Mouse (Mus musculus) cortical plate, adult 2 months (tissue): Measurements from ENCODE around the gene Fhad1. TPM values are rescaled to one million over a fixed set of nuclear protein-coding genes. Genes with fewer than 3 reads are reported as not detected.

Experiments
- H3K27ac ChIP-seq: fragments of 200-500 bp; 2 replicates; pipeline ENCODE4 v1.5.1; 2012; ENCODE audit warnings: low read length, control low read depth, inconsistent platforms; ENCODE audit not compliant: insufficient read depth
- H3K4me1 ChIP-seq: fragments of 200-500 bp; 2 replicates; pipeline ENCODE4 v1.6.1; 2011; ENCODE audit warnings: low read length; ENCODE audit not compliant: control insufficient read depth, insufficient read depth
- H3K4me3 ChIP-seq: fragments of 200-500 bp; 2 replicates; pipeline ENCODE4 v1.5.1; 2011; ENCODE audit warnings: mild to moderate bottlenecking, low read length, control low read depth; ENCODE audit not compliant: insufficient read depth
- CTCF ChIP-seq: fragments of 200-500 bp; IDR thresholded peaks from 2 replicates; pipeline ENCODE4 v1.5.1; 2011; ENCODE audit warnings: mild to moderate bottlenecking, control low read depth, low read length; ENCODE audit not compliant: insufficient read depth; ENCODE audit errors: extremely low read depth
- POLR2A ChIP-seq: fragments of 200-500 bp; IDR thresholded peaks from 2 replicates; pipeline ENCODE4 v1.6.1; 2011; ENCODE audit warnings: mild to moderate bottlenecking, low read length, control low read depth; ENCODE audit not compliant: insufficient read depth; ENCODE audit errors: extremely low read depth
- polyA plus RNA-seq: library from polyadenylated mRNA; depleted of rRNA; stranded (reverse); fragments of >200 nt; gene quantifications from 2 replicates; pipeline ENCODE4 v1.2.3, GENCODE M21; 2012

Fhad1 gene
- polyA plus RNA-seq, 1 experiment: 8.2 TPM

DNA sequence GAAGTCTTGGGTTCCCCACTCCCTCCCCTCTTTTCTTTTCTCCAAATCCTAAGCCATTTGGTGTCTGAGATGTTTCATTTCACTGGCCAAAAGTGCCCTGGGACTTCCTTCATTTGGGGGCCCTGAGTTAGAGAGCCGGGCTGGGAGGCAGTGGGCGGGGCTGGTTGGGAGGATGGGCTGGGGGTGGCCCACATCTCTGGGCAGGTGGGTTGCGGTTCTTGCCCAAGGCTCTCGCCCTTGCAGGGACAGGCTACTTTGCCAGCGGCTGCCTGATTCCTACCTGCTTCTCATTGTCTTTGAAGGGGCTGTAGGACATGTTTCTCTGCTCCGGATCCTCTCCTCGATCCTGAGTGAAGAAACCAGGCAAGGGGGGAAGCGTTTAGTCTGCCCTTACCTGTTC is 116.0 kb downstream of the Fhad1 start:
- Histone ChIP-seq H3K4me1 (no peaks in the 10 kb centered on the region; the same call in 1 of the 2 replicates), H3K27ac (no peak overlapping the region), H3K4me3 (no peak overlapping the region)
- TF ChIP-seq CTCF: no peak
- TF ChIP-seq POLR2A: no peak

DNA sequence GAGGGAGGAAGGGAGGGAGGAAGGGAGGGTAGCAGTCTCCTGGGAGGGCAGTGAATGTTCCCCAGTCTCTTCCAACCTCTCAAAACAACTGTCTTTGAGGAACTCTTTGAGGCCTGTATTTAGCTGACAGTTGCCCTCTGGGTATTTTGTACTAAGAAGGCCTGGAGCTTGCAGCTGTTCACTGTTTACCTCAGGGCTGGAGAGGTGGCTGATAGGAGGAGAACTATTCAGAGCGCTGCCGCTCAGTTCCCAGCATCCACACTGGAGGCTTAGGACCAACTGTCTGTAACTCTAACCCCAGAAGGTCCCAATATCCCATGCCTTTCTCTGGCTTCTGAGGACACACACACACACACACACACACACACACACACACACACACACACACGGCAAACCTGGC is 117.0 kb downstream of the Fhad1 start:
- Histone ChIP-seq H3K4me1 (no peaks in the 10 kb centered on the region; the same call in 1 of the 2 replicates), H3K4me3 (no peak overlapping the region), H3K27ac (peak overlapping the region; percentile 46; the same call in 1 of the 2 replicates)
- TF ChIP-seq POLR2A (no peak), CTCF (no peak)

DNA sequence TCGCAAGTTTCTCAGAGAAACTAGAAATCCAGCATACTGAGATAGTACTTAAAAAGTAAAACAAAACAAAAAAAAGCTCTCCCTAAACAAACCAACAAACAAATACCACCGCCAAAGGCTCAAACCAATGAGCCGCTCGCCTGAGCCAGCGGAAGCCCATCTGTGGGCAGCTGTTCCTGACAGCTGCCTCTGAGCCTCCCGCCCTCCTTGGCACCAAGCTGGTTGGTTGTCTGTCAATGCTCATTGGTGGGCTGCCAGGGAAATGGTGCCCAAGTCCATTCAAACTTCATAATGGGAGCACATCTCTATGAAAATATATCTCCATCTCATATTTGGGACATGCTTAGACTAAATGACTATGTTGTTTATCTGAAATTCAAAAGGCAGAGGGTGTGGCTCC is 117.7 kb downstream of the Fhad1 start:
- Histone ChIP-seq H3K27ac (no peak overlapping the region), H3K4me1 (no peaks in the 10 kb centered on the region; the same call in 1 of the 2 replicates), H3K4me3 (no peak overlapping the region)
- TF ChIP-seq POLR2A (no peak), CTCF (no peak)

DNA sequence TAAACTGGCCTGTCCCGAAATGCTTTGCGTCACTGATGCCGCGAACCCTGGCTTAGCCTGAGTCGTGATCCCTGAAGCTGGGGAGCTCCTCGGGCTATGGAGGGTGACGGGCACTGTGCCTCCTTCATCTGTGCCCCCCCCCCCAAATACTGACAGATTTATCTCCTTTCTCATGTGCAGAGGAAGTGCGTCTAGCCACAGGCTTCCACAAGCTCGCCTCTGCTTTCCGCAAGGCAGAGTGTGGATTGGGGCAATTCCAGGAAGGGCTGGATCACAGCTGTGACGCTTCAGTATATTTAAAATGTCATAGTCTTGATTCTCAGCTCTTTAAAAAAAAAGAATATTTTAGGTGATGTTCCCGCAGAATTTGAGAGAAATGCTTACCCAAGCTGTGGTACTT is 119.1 kb downstream of the Fhad1 start:
- no peak for TF ChIP-seq CTCF
- Histone ChIP-seq H3K27ac (no peak overlapping the region), H3K4me3 (no peak overlapping the region), H3K4me1 (no peaks in the 10 kb centered on the region; the same call in 1 of the 2 replicates)

DNA sequence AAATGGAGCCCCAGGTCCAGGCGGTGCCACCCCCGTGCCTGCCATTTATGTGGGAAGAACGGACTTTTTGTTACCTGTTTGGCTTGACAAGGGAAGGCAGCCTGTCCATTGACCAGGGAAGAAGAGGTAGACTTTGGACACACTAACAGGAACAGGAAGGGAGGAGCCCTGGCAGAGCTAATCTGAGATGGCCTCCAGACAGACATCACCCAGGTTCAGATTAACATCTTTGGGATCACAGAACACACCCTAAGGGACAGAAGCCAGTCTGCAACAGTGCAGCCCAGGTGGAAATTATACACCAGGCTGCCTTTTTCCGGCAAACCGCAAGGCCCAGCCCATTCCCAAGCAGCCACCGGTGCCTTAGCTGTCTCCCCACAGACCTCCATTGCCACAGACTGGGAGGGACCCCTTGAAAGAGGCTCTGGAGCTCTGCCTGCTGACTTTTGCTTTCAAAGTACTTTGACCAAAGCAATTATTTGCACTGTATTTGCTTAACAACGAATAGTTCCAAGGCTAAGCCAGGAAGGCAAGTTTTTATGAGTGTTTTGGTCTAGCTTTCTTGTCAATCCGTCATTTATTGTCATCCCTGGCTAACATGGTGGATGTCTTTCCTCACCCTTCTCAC is 121.6 kb downstream of the Fhad1 start:
- no peak overlapping the region for H3K4me3 ChIP-seq
- TF ChIP-seq POLR2A: no peak
- no peak for TF ChIP-seq CTCF
- no peaks in the 10 kb centered on the region for H3K4me1 ChIP-seq
- no peak overlapping the region for H3K27ac ChIP-seq

DNA sequence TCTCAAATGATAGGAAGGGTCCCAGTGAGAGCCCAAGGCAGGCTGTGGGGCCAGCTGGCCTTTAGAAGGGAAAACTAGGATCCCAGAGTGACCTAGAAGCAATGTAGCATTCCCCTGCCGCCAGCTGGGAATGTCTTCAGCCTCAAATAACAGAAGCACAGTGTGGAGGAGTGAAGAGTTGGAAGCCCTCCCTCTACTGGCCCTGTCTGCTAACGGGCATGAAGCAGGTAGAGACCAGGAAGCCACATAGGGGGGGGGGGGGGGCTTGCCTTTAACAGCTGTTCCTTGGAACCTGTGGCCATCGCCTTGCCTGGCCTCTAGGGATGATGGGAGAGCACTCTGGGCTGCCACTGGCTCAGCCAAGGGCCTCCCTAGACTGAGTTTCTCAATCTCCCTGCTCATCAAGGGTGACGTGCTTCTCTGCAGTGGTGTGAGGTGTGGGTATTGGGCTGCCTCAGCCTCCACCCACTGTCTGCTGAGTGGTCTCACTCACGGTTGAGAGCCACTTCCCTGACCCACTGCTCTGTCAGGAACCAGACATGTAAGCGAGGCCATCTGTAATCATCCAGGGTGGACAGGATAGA is 128.4 kb downstream of the Fhad1 start:
- Histone ChIP-seq H3K4me1 (peaks cover 11% of the 10 kb centered on the region), H3K27ac (peak overlapping the region; percentile 83), H3K4me3 (no peak overlapping the region)
- no peak for TF ChIP-seq POLR2A
- TF ChIP-seq CTCF: no peak

DNA sequence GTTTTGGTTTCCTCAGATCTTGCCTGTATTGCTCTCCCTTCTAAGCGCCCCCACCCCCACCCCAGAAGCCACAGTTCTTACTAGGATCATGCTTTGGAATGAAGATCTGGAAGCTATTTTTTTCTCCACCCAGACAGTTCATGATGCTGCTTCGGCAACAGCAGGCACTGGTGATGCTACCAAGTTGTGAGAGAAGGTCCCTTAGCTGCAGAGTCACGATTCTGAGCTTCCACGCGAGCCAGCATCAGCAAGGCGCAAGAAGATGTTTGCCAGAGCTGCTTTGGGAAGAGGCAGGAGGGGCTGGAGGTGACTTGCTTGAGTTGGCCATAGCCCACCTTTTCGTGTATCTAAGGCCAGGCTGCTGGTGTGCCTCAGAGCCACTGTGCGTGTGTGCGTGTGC is 129.4 kb downstream of the Fhad1 start:
- Histone ChIP-seq H3K27ac (peak overlapping the region; percentile 83; the same call in 1 of the 2 replicates), H3K4me1 (peaks cover 11% of the 10 kb centered on the region), H3K4me3 (no peak overlapping the region)
- no peak for TF ChIP-seq POLR2A
- no peak for TF ChIP-seq CTCF

DNA sequence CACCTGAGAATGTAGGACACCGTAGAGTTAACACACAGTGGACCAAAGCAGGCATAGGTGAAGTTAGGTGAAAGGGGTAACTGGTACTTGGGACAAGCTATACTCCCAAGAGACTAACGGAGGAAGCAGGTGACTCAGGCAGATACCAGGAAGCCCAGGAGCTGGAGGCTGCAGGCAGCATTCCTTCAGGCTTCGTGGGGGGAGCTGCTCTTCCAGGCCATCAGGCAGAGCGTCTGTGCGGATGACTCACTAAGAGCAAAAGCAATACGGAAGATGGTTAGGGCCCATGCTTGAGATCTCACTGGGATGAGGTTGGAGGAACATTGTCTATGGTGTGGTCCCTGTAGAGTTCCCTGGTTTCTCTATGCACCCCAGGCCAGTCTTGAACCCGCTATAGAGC is 132.0 kb downstream of the Fhad1 start:
- TF ChIP-seq POLR2A (no peak), CTCF (no peak)
- H3K27ac ChIP-seq: no peak overlapping the region
- no peak overlapping the region for H3K4me3 ChIP-seq
- H3K4me1 ChIP-seq: peaks cover 13% of the 10 kb centered on the region

DNA sequence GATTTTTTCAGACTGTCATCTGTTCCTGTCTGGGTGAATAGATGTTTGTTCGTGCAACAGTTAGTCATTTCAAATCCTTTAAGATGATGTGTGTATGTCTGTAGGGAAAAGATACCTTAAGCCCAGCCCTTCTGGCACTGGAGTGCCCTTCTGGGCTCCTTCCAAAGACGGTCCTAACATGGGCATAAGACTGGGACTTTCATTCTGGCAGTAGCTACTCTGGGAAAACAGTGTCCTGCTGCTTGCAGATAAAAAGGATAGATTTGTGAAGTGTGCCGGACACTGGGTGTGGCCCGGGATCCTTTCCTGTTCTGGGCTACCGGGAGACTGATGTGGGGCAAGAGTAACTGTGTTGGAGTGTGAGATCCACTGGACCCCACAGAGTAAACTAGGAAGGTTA is 132.9 kb downstream of the Fhad1 start:
- TF ChIP-seq POLR2A (no peak), CTCF (no peak)
- H3K4me3 ChIP-seq: no peak overlapping the region
- H3K4me1 ChIP-seq: peaks cover 13% of the 10 kb centered on the region
- no peak overlapping the region for H3K27ac ChIP-seq

DNA sequence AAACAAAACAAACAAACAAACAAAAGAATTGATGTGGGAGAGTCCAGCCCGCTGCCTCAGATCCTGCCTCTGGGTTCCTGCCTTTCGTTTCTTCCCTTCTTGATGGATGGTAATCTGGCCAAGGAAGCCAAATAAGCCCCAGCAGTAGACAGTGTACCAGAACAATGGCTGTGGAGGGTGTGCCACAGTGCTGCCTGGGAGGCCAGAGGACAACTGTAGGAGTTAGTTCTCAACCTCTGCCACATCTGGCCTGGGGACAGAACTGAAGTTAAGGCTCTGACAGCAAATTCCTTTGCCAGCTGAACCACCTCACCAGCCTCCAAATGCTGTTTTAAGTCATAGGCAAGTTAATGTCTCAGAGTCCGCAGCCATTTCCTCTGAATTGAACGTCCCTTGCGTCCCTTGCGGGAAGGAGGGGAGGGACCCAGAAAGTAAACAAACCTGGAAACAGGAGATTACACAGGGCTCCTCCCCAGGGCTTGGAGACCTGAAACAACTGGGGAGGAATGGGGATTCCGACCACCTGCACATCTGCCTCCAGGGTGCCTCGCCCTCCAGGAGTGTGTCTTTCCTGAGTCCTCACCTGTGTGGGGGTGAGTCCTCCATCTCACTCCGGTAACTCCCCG is 133.5 kb downstream of the Fhad1 start:
- Histone ChIP-seq H3K4me3 (no peak overlapping the region), H3K27ac (no peak overlapping the region), H3K4me1 (peaks cover 9% of the 10 kb centered on the region)
- no peak for TF ChIP-seq CTCF
- TF ChIP-seq POLR2A: no peak
